Mouse (Mus musculus) frontal cortex, adult 2 months (tissue): ENCODE results near the gene Hs3st3a1. TPM values are rescaled to one million over a fixed set of nuclear protein-coding genes. Genes with fewer than 3 reads are reported as not detected.

ENCODE experiments used
- DNase-seq, 2 experiments: peaks; one replicate each; pipeline ENCODE4 v3.0.0; 2022; ENCODE audit warnings: low spot score in 1 of 2; ENCODE audit errors: extremely low spot score in 1 of 2
- polyA plus RNA-seq: library from polyadenylated mRNA; depleted of rRNA; stranded (reverse); fragments of >200 nt; gene quantifications from 2 replicates; pipeline ENCODE4 v1.2.3, GENCODE M21; 2012

Gene Hs3st3a1
- polyA plus RNA-seq, 1 experiment: 4.8 TPM

DNA sequence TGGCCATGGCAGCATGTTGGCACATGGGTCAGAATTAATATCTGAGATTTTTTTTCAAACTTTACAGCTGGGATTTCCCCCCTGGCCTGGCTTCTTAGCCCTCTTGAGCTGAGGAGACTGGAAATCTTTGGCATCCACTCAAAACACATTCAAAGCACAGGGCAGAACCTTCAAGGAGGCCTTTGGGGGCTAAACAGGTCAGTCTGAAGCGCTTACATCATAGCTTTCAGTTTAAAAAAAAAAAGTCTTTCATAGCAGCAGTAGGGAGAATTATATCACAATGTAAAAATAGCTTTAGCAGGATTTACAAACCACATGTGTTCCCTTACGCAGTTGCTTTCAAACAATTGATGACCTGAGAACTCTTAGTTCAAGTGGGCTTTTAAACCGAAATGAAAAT, 46.3 kb downstream of the Hs3st3a1 start:
- DNase-seq: no peak

- peak in 1 of 2 experiments; percentile 4 for DNase-seq
These were observed 54.7 kb downstream of the Hs3st3a1 start for GRCm38 (mm10) chr11:64489587-64490433.

GRCm38 (mm10) chr11:64494448-64494847, 59.3 kb downstream of the Hs3st3a1 start:
- no peak for DNase-seq

- DNase-seq: no peak
These were observed 60.8 kb downstream of the Hs3st3a1 start for GRCm38 (mm10) chr11:64495935-64496334.

DNA sequence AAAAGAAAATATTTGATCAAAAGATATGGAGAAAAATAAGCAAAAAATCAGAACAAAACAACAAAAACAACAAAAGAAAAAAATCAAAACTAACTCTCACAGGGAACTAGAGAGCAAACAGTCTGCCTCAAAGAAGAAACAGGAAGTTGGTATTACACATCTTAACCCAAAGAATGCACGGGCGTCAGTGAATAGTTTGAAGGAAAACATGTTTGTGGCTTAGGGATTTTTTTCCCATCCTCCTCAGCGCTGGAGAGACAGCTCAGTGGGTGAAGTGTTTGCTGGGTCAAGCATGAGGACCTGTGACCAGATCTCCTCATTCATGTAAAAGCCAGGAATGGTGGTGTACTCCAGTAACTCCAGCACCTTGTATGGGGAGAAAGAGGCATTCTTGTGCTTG, 61.5 kb downstream of the Hs3st3a1 start:
- DNase-seq: no peak

DNA sequence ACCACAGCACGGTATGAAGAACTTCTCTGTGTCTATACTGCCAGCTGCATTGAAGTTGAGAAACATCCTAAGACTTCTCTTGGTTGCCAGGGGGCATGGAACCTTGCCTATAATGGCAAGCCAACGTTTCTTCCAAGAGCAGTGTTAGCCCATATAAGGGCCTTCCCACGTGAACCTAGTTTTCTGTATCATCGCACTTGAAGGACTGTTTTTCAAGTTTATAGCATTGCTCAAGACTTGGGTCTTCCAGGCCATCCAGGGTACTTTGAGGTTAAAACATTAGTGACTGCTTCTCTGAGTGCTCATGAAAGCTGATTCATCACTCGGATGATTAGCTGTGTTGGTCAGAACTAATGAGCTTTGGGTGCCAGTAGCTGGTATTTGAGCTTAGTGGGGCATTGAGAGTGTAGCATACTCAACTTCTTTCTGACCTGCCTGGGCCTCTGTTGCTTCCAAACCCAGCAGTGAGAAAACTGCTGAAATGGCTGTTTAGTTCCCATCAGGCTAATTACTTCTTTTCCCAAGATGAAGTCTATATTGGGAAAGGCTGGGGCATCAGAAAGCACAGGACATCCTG, 65.5 kb downstream of the Hs3st3a1 start:
- DNase-seq: peak; percentile 17 to 27

DNA sequence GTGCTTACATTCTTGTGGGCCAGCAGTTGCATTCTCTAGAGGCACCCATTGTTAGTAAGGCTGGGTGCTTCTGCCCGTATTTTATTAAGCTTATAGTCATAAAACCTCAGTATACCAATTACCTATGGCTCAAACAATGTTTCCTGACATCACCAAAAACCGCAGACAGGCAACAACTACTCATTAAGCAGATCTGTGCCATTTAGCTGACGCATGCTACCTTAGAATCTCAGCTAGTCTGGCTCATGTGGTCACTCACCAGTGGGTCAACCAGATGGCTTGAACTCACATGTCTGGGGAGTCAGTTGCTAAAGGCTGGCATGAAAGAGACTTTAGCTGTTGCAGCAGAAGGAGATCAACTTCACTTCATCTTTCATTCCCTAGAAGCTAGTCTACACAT, 67.9 kb downstream of the Hs3st3a1 start:
- DNase-seq: no peak

GRCm38 (mm10) chr11:64505924-64506323, 70.8 kb downstream of the Hs3st3a1 start:
- DNase-seq: no peak

- DNase-seq: no peak
These were observed 71.9 kb downstream of the Hs3st3a1 start for GRCm38 (mm10) chr11:64507024-64507423.

DNA sequence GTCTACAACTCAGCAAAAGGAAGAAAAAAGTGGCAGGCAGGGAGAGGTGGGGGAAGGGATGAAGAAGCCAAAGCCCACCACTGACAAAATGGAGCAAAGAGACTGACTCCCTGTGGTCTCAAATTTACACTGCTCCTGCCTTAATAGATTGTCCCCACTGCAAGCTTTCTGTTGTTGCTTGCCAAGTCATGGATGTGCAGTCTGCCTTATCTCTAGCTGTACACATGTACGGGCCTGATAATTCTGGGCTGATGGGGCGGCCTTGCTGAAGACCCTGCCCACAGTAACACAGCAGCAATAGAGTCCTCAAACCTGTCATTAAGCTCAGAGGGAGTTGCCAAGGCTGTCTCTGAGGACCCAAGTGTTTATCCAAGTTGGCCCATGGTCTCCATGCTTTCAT, 74.0 kb downstream of the Hs3st3a1 start:
- no peak for DNase-seq

- no peak for DNase-seq
These were observed 77.2 kb downstream of the Hs3st3a1 start for GRCm38 (mm10) chr11:64512301-64512700.

DNA sequence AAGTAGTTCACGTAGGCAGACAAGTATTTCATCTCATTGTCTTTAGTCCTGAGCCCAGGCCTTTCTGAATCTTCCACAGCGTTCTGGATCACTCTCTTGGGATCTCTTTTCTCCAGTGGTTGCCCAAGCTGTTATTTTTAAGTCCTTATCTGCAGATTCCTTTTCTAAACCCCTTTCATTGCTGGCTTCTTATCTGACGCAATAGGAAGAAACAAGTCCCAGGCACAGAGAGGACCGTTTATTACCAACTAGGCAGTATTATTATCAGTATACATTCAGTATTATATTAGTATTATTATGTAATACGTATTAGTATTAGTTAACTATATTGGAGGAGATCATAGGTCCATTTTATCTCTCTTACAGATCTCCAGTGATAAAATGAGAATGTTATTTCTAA, 78.3 kb downstream of the Hs3st3a1 start:
- DNase-seq: no peak

DNA sequence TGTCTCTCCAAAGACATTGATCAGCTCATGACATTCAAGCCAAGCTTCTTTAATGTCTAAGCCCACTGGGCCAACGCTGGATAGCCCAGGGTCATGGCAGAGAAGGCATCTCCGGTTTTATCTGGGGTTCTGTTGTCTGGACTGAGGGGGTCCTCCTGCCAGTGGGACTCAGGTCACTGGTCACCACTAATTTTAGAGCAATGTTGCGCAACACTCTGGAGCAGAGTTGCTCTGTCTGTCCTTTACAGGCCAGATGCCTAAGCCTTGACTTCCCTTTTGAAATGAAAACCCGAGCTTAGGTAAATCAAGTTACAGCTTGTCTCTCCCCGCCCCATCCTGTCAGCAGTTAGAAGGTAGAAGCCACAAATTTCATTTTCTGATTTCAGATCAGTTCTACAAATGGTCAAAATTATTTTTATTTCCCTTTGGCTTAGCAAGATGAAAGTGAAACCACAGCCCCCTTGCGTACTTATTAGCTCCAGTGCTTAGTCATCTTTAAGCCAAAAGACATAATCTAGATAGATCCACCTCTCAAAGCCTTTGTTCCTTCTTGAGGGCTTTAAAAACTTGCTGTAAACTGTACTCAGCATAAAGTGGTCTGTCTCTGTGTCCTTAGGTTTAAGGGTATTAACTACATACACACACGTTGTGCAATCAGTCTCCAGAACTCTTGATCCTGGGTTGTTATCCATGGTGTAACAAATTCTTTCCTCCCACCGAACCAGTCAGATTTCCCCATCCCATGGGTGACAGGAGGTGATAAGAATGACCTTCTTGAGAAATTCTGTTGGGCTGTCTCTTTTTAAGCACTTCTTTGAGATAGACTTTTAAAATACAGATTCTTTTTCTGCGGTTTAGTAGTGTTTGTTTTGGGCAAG, 81.8 kb downstream of the Hs3st3a1 start:
- no peak for DNase-seq

DNA sequence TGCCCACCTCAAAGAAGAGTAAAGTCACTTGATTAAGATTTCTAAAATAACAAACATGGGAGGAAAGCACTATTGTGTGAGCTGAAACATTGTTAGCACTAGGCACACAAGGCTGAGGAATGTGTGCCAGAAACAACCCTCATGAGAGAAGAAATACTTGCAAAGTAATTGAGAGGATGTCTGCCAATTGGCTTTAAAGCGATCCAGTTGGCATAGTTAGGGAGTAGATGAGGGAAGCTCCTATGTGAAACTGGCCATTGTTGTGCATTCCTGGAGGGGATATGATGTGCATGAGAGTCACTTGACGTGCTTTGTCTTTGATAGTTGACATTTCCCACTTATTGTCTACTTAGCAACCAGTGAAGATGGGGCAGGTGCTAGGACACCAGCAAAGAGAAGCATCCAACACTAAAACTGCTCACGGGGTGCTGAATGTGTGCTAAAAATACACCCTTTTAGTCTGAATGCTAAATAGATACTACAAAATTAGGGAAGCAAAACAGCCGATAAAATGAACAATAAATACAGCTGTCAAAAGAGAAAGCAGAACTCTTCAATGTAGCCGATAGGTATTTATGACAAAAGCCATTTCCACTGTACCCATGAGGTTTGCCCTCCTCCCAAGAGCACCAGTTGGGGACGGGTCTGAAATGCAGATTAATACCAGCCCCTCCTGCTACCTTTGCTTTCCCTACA, 83.2 kb downstream of the Hs3st3a1 start:
- DNase-seq: peak in 1 of 2 experiments; percentile 9

DNA sequence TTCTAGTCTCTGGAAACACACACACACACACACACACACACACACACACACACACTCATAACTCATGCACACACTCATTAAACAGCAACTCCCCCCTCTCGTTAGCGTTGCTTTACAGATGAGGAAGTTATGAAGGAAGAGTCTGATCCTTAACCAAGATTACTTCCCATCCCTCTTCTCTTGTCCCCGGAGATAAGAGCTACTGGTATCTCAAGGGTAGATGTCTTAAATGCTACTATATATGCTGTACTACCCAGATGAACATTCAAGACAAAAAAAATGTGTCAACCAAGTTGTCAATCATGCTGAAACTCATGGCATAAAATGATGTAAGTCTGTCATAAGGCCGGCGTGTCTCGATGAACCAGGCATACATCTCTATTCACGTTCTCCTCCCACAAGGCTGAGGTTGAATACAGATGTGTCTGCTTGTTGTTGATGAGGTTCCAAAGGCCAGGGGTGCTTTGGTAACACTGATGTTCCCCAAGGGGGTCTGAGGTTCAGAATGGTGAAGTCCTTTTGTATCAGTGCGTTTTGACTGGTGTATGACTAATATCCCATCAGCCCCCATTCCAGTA, 89.0 kb downstream of the Hs3st3a1 start:
- DNase-seq: no peak

- no peak for DNase-seq
These were observed 102.1 kb downstream of the Hs3st3a1 start for GRCm38 (mm10) chr11:64537230-64537629.

- DNase-seq: no peak
These were observed 106.7 kb downstream of the Hs3st3a1 start for GRCm38 (mm10) chr11:64541866-64542265.

DNA sequence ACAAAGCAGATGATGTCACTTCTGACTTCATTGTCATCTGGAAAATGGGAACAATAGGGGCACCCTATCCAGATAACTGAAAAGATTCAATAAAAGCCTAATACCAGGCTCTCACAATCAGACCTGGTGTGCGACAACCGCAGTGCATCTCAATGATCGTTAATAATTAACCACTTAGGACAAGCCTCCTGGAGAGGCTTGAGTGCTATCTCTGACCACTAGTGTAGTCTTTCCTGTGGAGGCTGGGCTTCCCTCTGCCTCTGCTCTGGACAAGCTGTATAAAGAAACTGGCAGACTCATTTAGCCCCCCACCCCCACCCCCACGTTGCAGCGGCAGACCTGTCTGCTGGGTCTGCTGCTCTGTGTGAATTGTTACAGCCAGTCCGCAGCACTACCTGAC, 107.2 kb downstream of the Hs3st3a1 start:
- no peak for DNase-seq

DNA sequence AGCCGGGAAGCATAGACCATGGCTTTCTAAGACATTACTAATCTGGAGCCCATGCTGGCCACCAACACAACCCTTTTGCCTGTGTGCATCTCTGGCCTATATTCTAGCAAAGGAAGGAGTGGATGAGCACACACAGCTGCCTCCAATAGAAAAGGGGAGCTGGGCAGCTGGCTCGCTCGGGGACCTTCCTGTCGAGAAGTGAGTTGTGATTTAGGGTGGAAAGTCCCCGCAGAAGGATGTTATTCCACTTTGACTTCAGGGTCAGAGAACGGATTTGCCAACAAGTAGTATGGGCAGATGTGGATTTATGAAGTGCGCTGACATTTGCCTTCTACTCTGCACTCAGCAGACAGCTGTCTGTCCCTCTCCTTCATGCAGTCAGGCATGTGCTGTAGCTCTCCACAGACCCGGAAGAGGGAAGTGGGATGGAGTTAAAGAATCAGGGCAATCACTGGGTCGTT, 108.1 kb downstream of the Hs3st3a1 start:
- no peak for DNase-seq

DNA sequence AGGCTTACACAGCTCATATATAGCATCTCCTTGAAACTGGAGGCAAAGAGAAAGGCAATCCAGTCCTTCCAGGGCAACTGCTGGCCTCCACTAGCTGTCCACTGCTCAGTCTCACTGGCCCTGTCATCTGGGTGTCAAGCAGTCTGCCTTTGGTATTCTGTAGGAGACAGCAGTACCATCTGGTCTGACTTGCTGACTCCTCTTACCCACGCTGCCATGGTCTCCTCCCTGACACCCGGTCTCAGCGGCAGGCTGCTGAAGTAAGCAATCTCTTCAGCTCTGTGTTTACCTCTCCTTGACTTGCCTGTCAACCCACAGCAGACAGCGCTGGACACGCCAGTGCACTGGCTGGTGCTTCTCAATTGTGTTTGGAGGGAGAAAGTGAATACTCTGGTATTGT, 109.1 kb downstream of the Hs3st3a1 start:
- DNase-seq: no peak
